Mouse (Mus musculus): Measurements from ENCODE around the gene Bach2. TPM values are rescaled to one million over a fixed set of nuclear protein-coding genes. Genes with fewer than 3 reads are reported as not detected.

The Bach2 gene
- polyA plus RNA-seq, 1 experiment from 2014 or later, result 6.7 TPM

DNA sequence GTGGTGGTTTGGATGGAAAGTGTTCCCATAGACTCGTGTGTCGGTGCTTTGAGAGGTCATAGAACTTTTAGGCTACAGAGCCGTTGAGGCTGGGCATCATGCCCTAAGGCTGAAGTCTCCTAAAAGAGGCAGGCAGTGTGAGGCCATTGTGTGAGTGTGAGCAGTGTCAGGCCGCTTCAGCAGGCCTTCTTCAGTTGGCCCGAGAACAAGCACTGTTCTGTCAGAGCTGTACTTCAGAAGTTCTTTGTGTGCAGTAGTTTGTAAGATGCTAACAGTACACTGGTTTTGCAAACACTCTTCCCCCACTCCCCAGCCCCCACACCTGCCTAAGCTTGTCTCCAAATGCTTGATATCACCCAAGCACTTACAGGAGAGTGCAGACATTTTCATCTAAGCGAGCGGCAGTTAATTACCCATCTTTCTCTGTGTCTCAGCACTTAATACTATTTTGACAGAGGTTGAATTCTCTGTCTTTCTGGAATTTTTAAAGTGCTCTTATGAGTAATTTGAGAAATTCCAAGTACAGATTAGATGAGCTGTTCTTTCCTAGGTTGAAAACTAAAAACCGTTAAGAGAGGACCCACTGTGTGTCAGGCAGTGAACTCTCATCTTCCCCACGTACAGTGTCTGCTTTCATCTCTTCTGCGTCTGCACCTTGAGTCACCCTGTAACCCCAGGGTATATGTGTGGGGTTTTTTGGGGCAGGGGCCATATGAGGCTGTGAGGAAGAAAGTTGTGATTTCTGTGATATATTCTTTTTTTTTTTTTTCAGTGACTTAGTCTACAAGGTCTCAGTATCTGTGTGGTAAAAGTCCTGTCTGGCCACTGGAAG is 136.4 kb downstream of the Bach2 start:
- no peaks in the 10 kb centered on the region for H3K36me3 ChIP-seq (ENCODE audit: control insufficient read depth, insufficient read depth, low read length)
- H3K27ac ChIP-seq (ENCODE audit: low read depth), result no peak overlapping the region
- no peaks in the 10 kb centered on the region for H3K27me3 ChIP-seq (replicated peaks; ENCODE audit: control insufficient read depth, insufficient read depth, low read length)
- H3K4me2 ChIP-seq (ENCODE audit: low read length), result no peak overlapping the region
- no peak overlapping the region for H3K4me3 ChIP-seq (ENCODE audit: low read depth, low read length)
- H3K9ac ChIP-seq (ENCODE audit: low read length), result no peak overlapping the region
- 63% methylated on average over 10 of the region's 10 CpGs for WGBS
- DNase-seq (ENCODE audit: low spot score) (no peak), ATAC-seq (replicated peaks; ENCODE audit: low FRiP score, low TSS enrichment, low read depth) (no peak)
- peaks cover 25% of the 10 kb centered on the region for H3K4me1 ChIP-seq (replicated peaks; ENCODE audit: control insufficient read depth, insufficient read depth, low read length)
- no peaks in the 10 kb centered on the region for H3K9me3 ChIP-seq (ENCODE audit: control insufficient read depth, low read length)

DNA sequence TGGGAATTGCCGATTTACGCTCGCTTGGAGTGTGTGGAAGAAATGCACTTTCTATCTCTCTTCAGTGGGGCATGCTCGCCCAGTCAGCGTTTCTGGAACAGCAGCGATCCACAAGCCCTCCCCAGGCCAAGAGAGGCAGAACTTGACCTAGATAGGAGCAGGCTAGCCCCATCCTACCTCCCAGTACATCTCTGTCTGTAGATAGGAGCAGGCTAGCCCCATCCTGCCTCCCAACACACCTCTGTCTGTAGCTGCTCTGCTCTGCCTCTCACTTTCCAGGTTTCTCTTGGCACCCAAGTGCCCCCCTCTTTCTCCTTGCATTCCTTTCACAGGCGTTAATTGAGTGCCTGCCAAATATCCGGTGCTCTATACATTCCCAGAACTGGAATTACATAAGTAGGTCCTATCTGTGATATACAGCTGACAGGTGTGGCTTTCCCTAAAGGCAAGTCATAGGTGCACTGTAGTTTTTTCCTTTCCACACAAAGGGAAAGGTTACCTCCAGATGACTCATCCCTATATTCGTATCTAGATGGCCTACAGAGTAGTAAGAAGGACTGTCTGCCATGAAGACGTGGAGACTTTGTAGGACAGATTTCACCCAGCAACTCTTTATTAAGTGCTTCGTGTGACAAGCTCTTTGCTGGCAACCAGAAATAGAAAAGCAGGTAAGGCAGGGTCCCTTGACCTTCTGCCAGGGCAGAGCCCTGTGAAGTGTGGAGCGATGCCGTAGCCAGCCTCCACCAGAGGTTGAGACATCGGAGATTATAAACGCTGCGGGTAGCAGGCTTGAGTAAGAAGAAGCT is 137.3 kb downstream of the Bach2 start:
- WGBS, result 80% methylated on average over 16 of the region's 16 CpGs
- no peaks in the 10 kb centered on the region for H3K36me3 ChIP-seq (ENCODE audit: control insufficient read depth, insufficient read depth, low read length)
- no peaks in the 10 kb centered on the region for H3K9me3 ChIP-seq (ENCODE audit: control insufficient read depth, low read length)
- ATAC-seq (replicated peaks; ENCODE audit: low FRiP score, low TSS enrichment, low read depth) (no peak), DNase-seq (ENCODE audit: low spot score) (no peak)
- no peaks in the 10 kb centered on the region for H3K27me3 ChIP-seq (replicated peaks; ENCODE audit: control insufficient read depth, insufficient read depth, low read length)
- no peak overlapping the region for H3K4me2 ChIP-seq (ENCODE audit: low read length)
- H3K4me3 ChIP-seq (ENCODE audit: low read depth, low read length), result no peak overlapping the region
- H3K27ac ChIP-seq (ENCODE audit: low read depth), result no peak overlapping the region
- H3K9ac ChIP-seq (ENCODE audit: low read length), result no peak overlapping the region
- H3K4me1 ChIP-seq (replicated peaks; ENCODE audit: control insufficient read depth, insufficient read depth, low read length), result peaks cover 16% of the 10 kb centered on the region

DNA sequence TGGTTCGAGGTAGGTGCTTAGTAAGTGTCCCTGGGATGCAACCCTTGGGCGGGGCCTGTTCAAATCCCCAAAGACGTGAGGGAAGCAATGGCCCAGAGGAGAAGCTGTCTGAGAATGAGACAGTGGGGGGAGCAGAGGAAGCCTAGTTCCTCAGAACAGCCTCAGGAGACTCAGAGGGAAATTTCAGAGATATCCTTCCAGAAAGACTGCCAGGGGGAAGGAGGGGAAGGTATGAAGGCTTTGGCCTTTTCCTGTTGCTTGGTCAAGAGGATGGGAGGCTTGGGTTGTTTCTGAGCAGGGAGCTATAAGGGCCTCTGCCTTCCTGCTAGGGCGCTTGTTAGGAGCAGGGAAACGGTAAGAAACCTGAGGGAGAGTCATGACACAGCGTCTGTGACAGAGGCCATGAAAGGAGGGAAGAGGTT is 137.9 kb downstream of the Bach2 start:
- no peaks in the 10 kb centered on the region for H3K9me3 ChIP-seq (ENCODE audit: control insufficient read depth, low read length)
- no peak overlapping the region for H3K27ac ChIP-seq (ENCODE audit: low read depth)
- ATAC-seq (replicated peaks; ENCODE audit: low FRiP score, low TSS enrichment, low read depth) (no peak), DNase-seq (ENCODE audit: low spot score) (no peak)
- no peak overlapping the region for H3K4me2 ChIP-seq (ENCODE audit: low read length)
- 61% methylated on average over 6 of the region's 6 CpGs for WGBS
- no peak overlapping the region for H3K9ac ChIP-seq (ENCODE audit: low read length)
- no peaks in the 10 kb centered on the region for H3K36me3 ChIP-seq (ENCODE audit: control insufficient read depth, insufficient read depth, low read length)
- H3K4me3 ChIP-seq (ENCODE audit: low read depth, low read length), result no peak overlapping the region
- peaks cover 14% of the 10 kb centered on the region for H3K4me1 ChIP-seq (replicated peaks; ENCODE audit: control insufficient read depth, insufficient read depth, low read length)
- H3K27me3 ChIP-seq (replicated peaks; ENCODE audit: control insufficient read depth, insufficient read depth, low read length), result no peaks in the 10 kb centered on the region

DNA sequence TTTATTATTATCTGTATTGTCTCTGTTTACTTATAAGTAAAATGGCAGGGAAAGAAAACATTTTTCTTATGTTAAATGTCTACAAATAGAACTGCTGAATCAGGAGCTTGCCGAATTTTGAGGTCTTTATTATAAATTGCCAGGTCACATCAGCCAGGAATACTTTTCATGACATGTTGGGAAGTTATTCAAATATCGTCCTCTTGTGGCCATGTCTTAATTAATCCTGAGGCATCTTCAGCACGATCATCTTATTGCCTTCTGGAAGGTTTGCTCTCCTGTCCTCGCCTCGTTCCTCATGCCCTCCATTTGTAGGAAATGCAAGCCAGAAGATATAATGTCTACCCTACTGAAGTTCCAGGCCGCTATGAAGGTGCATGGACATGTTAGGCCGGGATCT is 140.5 kb downstream of the Bach2 start:
- H3K36me3 ChIP-seq (ENCODE audit: control insufficient read depth, insufficient read depth, low read length), result no peaks in the 10 kb centered on the region
- H3K4me1 ChIP-seq (replicated peaks; ENCODE audit: control insufficient read depth, insufficient read depth, low read length), result peaks cover 18% of the 10 kb centered on the region
- ATAC-seq (replicated peaks; ENCODE audit: low FRiP score, low TSS enrichment, low read depth), result no peak
- H3K4me3 ChIP-seq (ENCODE audit: low read depth, low read length), result no peak overlapping the region
- H3K9me3 ChIP-seq (ENCODE audit: control insufficient read depth, low read length), result no peaks in the 10 kb centered on the region
- H3K4me2 ChIP-seq (ENCODE audit: low read length), result no peak overlapping the region
- H3K27ac ChIP-seq (ENCODE audit: low read depth), result no peak overlapping the region
- no peak overlapping the region for H3K9ac ChIP-seq (ENCODE audit: low read length)
- H3K27me3 ChIP-seq (replicated peaks; ENCODE audit: control insufficient read depth, insufficient read depth, low read length), result no peaks in the 10 kb centered on the region
- no peak for DNase-seq (ENCODE audit: low spot score)
- 89% methylated on average over 7 of the region's 7 CpGs for whole genome bisulfite sequencing

DNA sequence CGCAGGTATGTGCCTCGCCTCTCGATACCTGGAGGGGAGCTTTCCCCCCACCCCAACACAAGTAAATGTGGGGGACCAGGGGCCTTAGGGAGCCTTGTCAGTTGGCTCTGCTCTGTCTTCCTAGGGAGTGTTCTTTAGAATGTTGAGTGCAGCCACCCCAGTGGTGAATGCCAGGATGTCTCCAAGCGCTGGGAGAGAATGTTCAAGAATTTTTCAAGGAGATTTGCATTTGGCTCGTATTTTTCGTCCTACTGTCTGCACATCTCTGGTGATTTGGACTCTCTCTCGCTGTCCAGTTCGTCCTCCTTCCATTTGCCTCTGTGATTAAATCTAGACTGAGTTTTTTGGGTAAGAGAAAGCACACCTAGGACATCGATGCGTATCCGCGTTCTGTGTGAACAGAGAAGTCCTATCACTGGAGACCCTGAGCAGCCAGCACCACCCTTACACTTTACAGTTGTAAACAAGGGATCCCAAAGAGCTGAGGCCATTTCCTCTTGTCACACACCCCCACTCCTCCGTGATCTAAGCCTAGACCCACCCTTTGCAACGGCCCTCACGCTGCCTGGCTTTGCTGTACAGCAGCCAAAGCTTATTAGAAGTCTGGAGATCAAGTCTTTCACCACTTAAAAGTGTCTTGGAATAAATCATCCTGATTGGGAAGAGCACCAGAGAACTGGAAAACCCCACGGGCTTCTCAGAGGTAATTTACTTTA is 143.2 kb downstream of the Bach2 start:
- no peak for ATAC-seq (replicated peaks; ENCODE audit: low FRiP score, low TSS enrichment, low read depth)
- DNase-seq (ENCODE audit: low spot score), result no peak
- Histone ChIP-seq H3K4me1 (replicated peaks; ENCODE audit: control insufficient read depth, insufficient read depth, low read length) (peaks cover 17% of the 10 kb centered on the region), H3K4me3 (ENCODE audit: low read depth, low read length) (no peak overlapping the region), H3K27me3 (replicated peaks; ENCODE audit: control insufficient read depth, insufficient read depth, low read length) (no peaks in the 10 kb centered on the region), H3K9ac (ENCODE audit: low read length) (no peak overlapping the region), H3K4me2 (ENCODE audit: low read length) (0 out of 2 replicates have a peak overlapping the region, but pooled peaks have one; percentile 9), H3K36me3 (ENCODE audit: control insufficient read depth, insufficient read depth, low read length) (no peaks in the 10 kb centered on the region), H3K9me3 (ENCODE audit: control insufficient read depth, low read length) (no peaks in the 10 kb centered on the region), H3K27ac (ENCODE audit: low read depth) (no peak overlapping the region)
- WGBS, result 63% methylated on average over 16 of the region's 16 CpGs

DNA sequence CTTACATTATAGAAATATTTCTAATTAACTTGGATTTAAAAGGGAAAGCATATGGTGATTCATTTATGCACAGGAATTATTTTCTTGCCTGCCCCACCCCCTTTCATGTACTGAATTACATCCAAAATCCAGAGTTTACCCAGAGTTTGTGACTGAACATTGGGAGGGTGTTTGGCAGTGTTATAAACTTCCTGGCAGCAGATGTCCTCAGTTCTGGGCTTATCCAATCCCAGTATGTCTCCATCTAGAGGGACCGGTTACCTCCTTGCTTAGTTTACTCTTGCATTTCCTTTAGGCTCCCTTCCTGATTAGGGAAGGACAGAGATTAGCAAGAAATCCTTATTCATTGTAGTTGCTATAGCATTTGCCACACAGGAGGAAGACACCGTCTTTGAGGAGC is 146.5 kb downstream of the Bach2 start:
- H3K4me1 ChIP-seq (replicated peaks; ENCODE audit: control insufficient read depth, insufficient read depth, low read length), result peaks cover 41% of the 10 kb centered on the region
- H3K9me3 ChIP-seq (ENCODE audit: control insufficient read depth, low read length), result no peaks in the 10 kb centered on the region
- ATAC-seq (replicated peaks; ENCODE audit: low FRiP score, low TSS enrichment, low read depth) (no peak), DNase-seq (ENCODE audit: low spot score) (no peak)
- H3K4me2 ChIP-seq (ENCODE audit: low read length), result no peak overlapping the region
- no peak overlapping the region for H3K4me3 ChIP-seq (ENCODE audit: low read depth, low read length)
- H3K9ac ChIP-seq (ENCODE audit: low read length), result no peak overlapping the region
- WGBS, result 65% methylated on average over 2 of the region's 2 CpGs
- H3K27me3 ChIP-seq (replicated peaks; ENCODE audit: control insufficient read depth, insufficient read depth, low read length), result no peaks in the 10 kb centered on the region
- H3K27ac ChIP-seq (ENCODE audit: low read depth), result no peak overlapping the region
- no peaks in the 10 kb centered on the region for H3K36me3 ChIP-seq (ENCODE audit: control insufficient read depth, insufficient read depth, low read length)

DNA sequence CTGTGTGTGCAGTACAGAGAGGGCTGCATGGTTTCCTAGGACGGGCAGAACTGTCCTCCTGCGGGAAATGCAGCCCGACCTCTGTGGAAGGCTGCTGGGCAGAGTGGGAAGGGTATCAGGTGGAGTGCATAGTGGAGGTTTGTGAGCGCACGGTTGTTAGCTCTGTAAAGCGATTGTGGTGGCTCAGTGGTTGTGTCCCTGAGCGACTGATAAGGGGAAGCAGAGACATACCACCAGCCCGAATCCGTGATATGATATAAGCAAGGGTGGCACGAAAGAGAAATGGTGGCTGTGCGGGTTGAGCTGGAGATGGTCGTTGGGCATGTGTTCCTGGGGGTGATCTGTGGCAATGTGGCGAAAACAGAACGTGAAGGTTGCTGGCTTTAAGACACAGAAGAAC is 147.0 kb downstream of the Bach2 start:
- no peaks in the 10 kb centered on the region for H3K27me3 ChIP-seq (replicated peaks; ENCODE audit: control insufficient read depth, insufficient read depth, low read length)
- no peak for ATAC-seq (replicated peaks; ENCODE audit: low FRiP score, low TSS enrichment, low read depth)
- 93% methylated on average over 14 of the region's 14 CpGs for WGBS

DNA sequence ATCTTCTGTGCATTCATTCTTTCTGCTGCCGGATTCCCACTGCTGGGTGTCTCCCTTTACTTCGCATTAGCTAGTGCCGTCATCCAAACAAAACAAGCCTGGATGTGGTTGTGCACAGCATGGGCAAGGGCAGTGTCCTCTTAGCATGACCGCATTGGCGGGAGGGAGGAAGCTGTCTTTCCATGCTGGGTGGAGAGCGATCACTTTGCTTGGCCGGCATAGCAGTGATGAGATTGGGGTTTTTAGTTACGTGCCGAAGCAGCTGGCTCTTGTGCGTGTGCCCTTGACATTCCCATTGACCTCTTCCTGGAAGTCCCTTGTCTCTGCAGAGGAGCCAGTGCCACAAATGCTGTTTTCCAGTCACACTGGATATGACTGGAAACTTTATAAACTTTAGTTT is 147.7 kb downstream of the Bach2 start:
- Histone ChIP-seq H3K9me3 (ENCODE audit: control insufficient read depth, low read length) (no peaks in the 10 kb centered on the region), H3K27ac (ENCODE audit: low read depth) (no peak overlapping the region), H3K4me2 (ENCODE audit: low read length) (no peak overlapping the region), H3K36me3 (ENCODE audit: control insufficient read depth, insufficient read depth, low read length) (no peaks in the 10 kb centered on the region), H3K27me3 (replicated peaks; ENCODE audit: control insufficient read depth, insufficient read depth, low read length) (no peaks in the 10 kb centered on the region), H3K4me3 (ENCODE audit: low read depth, low read length) (no peak overlapping the region), H3K9ac (ENCODE audit: low read length) (no peak overlapping the region), H3K4me1 (replicated peaks; ENCODE audit: control insufficient read depth, insufficient read depth, low read length) (peaks cover 41% of the 10 kb centered on the region)
- WGBS, result 75% methylated on average over 10 of the region's 10 CpGs
- no peak for DNase-seq (ENCODE audit: low spot score)
- ATAC-seq (replicated peaks; ENCODE audit: low FRiP score, low TSS enrichment, low read depth), result no peak

More for the DNA sequence above, 147.0 kb downstream of the Bach2 start:
- H3K27ac ChIP-seq (ENCODE audit: low read depth), result no peak overlapping the region
- no peaks in the 10 kb centered on the region for H3K9me3 ChIP-seq (ENCODE audit: control insufficient read depth, low read length)
- peaks cover 41% of the 10 kb centered on the region for H3K4me1 ChIP-seq (replicated peaks; ENCODE audit: control insufficient read depth, insufficient read depth, low read length)
- no peaks in the 10 kb centered on the region for H3K36me3 ChIP-seq (ENCODE audit: control insufficient read depth, insufficient read depth, low read length)
- H3K9ac ChIP-seq (ENCODE audit: low read length), result no peak overlapping the region
- DNase-seq (ENCODE audit: low spot score), result no peak
- H3K4me2 ChIP-seq (ENCODE audit: low read length), result no peak overlapping the region
- H3K4me3 ChIP-seq (ENCODE audit: low read depth, low read length), result no peak overlapping the region

All from intestine, embryonic 14.5 days (tissue).